Mouse (Mus musculus) small intestine, adult 2 months (tissue): ENCODE measurements around the gene Sept3.

Source experiments
- CTCF ChIP-seq: fragments of 200-500 bp; IDR thresholded peaks from 2 replicates; pipeline ENCODE4 v1.5.1; 2012; ENCODE audit warnings: low read depth, mild to moderate bottlenecking, control low read depth, inconsistent platforms, low read length, moderate library complexity, mixed read lengths; ENCODE audit not compliant: insufficient replicate concordance, insufficient read length; ENCODE audit errors: extremely low read depth
- POLR2A ChIP-seq: fragments of 200-500 bp; IDR thresholded peaks from 2 replicates; pipeline ENCODE4 v1.6.1; 2012; ENCODE audit warnings: low read depth, mild to moderate bottlenecking, control low read depth, inconsistent platforms, low read length, moderate library complexity

GRCm38 (mm10) chr15:82274593-82274926 lies at the start of gene Sept3:
- TF ChIP-seq CTCF (no peak), POLR2A (no peak)
